Mouse (Mus musculus) stomach, adult 2 months (tissue): ENCODE measurements around the gene Alg14. TPM values are rescaled to one million over a fixed set of nuclear protein-coding genes. Genes with fewer than 3 reads are reported as not detected.

Source experiments
- polyA plus RNA-seq: library from polyadenylated mRNA; depleted of rRNA; stranded (reverse); fragments of >200 nt; gene quantifications from 2 replicates; pipeline ENCODE4 v1.2.3, GENCODE M21; 2012; rRNA removed

Gene Alg14
- polyA plus RNA-seq: 4.5 and 5.0 TPM in 2 replicates

DNA sequence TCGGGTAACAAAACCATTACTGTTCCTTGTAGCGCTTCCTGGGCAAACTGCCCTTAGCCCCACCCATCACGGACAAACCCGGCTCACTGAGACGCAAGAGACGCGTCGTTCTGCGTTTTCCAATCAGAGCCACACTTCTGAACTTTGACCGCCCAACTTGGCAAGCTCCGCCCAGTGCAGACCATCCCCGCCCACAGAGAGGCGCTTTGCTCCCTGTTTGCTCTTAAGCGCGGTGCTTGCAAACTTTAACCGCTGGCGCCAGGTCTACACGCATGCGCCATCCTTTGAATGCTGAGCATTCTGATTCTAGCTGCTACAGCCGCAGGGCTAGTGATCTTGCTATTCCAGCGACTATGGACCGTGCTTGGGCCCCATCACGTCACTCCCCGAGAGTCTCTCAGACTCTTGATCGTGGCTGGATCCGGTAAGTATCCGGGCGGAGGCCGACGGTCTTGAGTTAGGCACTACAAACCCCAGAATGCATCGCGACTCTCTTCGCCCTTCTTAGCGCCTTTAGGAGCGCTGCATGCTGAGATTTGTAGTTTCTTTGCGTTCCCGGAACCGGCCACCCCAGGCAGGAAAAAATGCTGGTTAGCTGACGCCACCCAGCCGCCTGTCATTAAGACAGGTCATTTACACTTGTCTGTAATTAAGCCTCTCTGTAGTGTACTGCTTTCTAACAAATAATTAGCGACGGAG is at the start of gene Alg14:
TSS of gene Alg14 (plus strand) at position 214 of the 699 bp plus-strand sequence.

DNA sequence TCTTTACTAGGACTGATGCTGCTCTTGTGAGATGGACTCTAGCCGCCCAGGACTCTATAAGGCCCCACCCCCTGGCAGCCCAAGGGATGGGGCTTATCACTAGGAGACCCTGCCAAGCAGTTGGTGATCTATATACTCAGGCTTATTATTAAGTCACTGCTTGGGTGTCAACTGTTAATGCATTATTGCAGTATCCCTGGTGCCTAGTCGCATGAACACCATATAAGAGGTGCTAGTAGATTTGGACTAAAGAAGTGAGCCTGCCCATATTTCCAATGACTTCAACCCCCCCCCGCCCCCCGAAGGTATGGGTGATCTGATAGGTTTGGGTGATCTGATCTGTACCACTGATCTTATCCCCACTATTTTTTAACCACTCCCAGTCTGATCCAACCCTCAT is 8.6 kb upstream of the Alg14 start, which contains the start of gene Tmem56:
TSS of gene Tmem56 (minus strand) at position 101 of the 400 bp plus-strand sequence.

Other genes with a start within 250 kb of the Alg14 start
- 0.24 and 0.28 TPM in 2 replicates for gene Rwdd3, start 120.1 kb upstream of the Alg14 start, polyA plus RNA-seq
- 0.39 and 0.84 TPM in 2 replicates for gene Tmem56, start 8.7 kb upstream of the Alg14 start, polyA plus RNA-seq
- 62.7 and 163 TPM in 2 replicates for gene Cnn3, start 134.7 kb downstream of the Alg14 start, polyA plus RNA-seq
- gene Slc44a3, start 240.6 kb downstream of the Alg14 start, polyA plus RNA-seq: 6.7 and 6.9 TPM in 2 replicates